Mouse (Mus musculus) neural tube, embryonic 13.5 days (tissue): Measurements from ENCODE around the gene Xrcc5. TPM values are rescaled to one million over a fixed set of nuclear protein-coding genes. Genes with fewer than 3 reads are reported as not detected.
A peak's percentile ranks its signal among the peaks of the same experiment; 100 is the strongest.

ENCODE experiments used
- ATAC-seq: fragments of 200-750 bp; cut with Nextera tagmentation; 2 replicates; pipeline ENCODE4 v1.8.0; 2017; ENCODE audit warnings: low read depth, mild to moderate bottlenecking, moderate TSS enrichment, moderate library complexity
- H3K27ac ChIP-seq: fragments of 300-500 bp; sonication (generic); replicated peaks from 2 replicates; pipeline ENCODE4 v1.5.1; 2015; ENCODE audit warnings: moderate library complexity, mild to moderate bottlenecking, inconsistent platforms
- H3K27me3 ChIP-seq: fragments of 300-500 bp; sonication (generic); 2 replicates; pipeline ENCODE4 v1.6.1; 2015; ENCODE audit warnings: mild to moderate bottlenecking, inconsistent platforms
- H3K36me3 ChIP-seq: fragments of 300-500 bp; sonication (generic); 2 replicates; pipeline ENCODE4 v1.6.1; 2015; ENCODE audit warnings: mild to moderate bottlenecking, inconsistent platforms
- H3K4me1 ChIP-seq: fragments of 300-500 bp; sonication (generic); replicated peaks from 2 replicates; pipeline ENCODE4 v1.6.1; 2015; ENCODE audit warnings: inconsistent platforms
- H3K4me2 ChIP-seq: fragments of 300-500 bp; sonication (generic); 2 replicates; pipeline ENCODE4 v1.6.1; 2015; ENCODE audit warnings: inconsistent platforms, mild to moderate bottlenecking, moderate library complexity
- H3K4me3 ChIP-seq: fragments of 300-500 bp; sonication (generic); 2 replicates; pipeline ENCODE4 v1.5.1; 2015; ENCODE audit warnings: mild to moderate bottlenecking, inconsistent platforms
- H3K9ac ChIP-seq: fragments of 300-500 bp; sonication (generic); 2 replicates; pipeline ENCODE4 v1.6.1; 2015; ENCODE audit warnings: moderate library complexity, mild to moderate bottlenecking, inconsistent platforms
- H3K9me3 ChIP-seq: fragments of 300-500 bp; sonication (generic); 2 replicates; pipeline ENCODE4 v1.6.1; 2016; ENCODE audit warnings: inconsistent platforms
- WGBS: fragments of 180-500 bp; shearing (Covaris S2); methylation state at CpG from one replicate; pipeline ENCODE4 v1.1.7; 2015; 5-methylcytosine and 5-hydroxymethylcytosine counted together
- polyA plus RNA-seq: library from polyadenylated mRNA; unstranded; fragments of >200 nt; fragmentation: Nextera tagmentation; extraction: Ambion mirVana; gene quantifications from 2 replicates; pipeline ENCODE4 v1.2.1, GENCODE M21; 2015

Xrcc5 gene
- polyA plus RNA-seq, 1 experiment from 2014 or later: 26.3 TPM

DNA sequence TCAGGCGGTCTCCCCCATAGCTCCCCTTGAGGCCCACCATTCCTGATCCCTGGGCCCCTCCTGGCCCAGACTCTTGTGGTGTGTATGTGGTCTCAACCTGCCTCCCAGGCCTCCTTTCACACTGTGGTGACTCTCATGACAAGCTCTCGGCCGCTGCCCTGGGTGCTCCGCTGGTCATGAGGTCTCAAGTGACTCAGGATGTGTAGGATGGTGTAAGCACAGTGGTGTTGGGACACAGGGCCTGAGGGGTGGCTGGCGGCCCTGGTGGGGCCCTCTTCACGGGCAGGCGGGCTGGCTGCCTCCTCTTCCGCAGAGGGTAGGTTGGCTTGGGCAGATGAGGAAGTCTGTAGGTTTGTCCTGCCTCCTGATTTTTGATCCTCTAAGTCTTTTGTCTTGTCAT is 121.3 kb downstream of the Xrcc5 start:
- Histone ChIP-seq H3K4me1 (no peaks in the 10 kb centered on the region; the same call in 1 of the 2 replicates), H3K27ac (no peak overlapping the region), H3K9ac (no peak overlapping the region), H3K4me3 (no peak overlapping the region), H3K36me3 (0 out of 2 replicates have a peak, but pooled peaks cover 5% of the 10 kb centered on the region), H3K27me3 (no peaks in the 10 kb centered on the region), H3K4me2 (no peak overlapping the region), H3K9me3 (no peaks in the 10 kb centered on the region)
- ATAC-seq: no peak
- 91% methylated on average over 8 of the region's 8 CpGs for WGBS

DNA sequence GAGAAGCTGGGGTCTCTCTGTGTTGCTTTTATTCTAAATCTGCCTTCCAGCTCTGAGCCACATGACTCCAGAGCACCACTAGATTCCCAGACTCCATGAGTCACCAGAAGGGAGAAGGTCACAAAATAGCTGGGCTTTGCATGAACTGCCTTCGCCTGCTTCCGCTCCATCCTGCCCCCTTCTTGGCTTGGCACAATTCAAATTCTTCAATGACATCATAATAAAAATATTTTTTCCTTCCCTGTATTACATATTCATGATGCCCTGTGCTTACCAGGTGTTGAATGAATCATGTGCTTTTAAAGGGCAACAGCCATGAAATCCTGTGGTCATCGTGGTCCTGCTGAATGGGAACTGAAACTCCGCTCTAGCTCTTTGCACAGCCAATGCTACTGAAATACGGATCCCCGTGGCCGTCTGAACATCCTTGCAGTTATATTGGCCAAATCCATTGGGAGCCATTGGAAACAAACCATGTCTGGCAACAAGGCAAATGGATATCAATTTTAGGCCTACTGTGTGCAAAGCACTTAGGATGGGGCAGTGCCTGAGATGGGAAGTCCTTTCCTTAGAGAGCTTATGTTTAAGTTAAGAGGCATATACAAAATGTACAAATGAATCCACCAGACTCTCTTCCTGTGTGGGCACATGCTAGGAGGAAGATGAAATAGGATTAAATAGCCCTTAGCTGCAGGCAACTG is 122.0 kb downstream of the Xrcc5 start:
- no peak overlapping the region for H3K4me3 ChIP-seq
- no peaks in the 10 kb centered on the region for H3K9me3 ChIP-seq
- H3K4me2 ChIP-seq: no peak overlapping the region
- H3K27me3 ChIP-seq: no peaks in the 10 kb centered on the region
- no peaks in the 10 kb centered on the region; the same call in 1 of the 2 replicates for H3K4me1 ChIP-seq
- no peak overlapping the region for H3K27ac ChIP-seq
- ATAC-seq: no peak
- 83% methylated on average over 7 of the region's 7 CpGs for WGBS
- 0 out of 2 replicates have a peak, but pooled peaks cover 5% of the 10 kb centered on the region for H3K36me3 ChIP-seq
- H3K9ac ChIP-seq: no peak overlapping the region

DNA sequence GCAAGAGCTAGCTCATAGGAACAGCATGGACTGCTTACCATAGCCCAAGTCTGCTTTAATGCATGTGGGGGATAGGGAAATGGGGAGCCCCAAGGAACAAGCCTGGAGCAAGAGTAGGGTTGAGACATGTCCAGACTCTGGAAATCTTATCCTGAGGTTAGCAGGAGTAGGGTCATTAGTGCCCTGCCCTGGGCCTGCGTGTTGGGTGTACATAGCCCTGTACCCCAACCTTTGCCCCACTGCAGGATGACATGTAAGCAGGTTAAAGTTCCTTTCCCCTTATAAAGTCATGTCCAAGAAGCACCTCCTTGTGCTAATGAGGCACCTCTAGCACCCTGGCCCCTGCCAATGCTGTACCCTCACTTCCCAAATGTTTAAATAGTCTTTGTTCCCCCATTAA is 125.4 kb downstream of the Xrcc5 start:
- no peaks in the 10 kb centered on the region for H3K27me3 ChIP-seq
- no peaks in the 10 kb centered on the region for H3K9me3 ChIP-seq
- no peak overlapping the region for H3K27ac ChIP-seq
- H3K4me3 ChIP-seq: no peak overlapping the region
- no peak overlapping the region for H3K4me2 ChIP-seq
- H3K9ac ChIP-seq: no peak overlapping the region
- WGBS: 95% methylated on average over 1 of the region's 1 CpGs
- no peak for ATAC-seq
- H3K4me1 ChIP-seq: no peaks in the 10 kb centered on the region; the same call in 1 of the 2 replicates
- 0 out of 2 replicates have a peak, but pooled peaks cover 5% of the 10 kb centered on the region for H3K36me3 ChIP-seq

DNA sequence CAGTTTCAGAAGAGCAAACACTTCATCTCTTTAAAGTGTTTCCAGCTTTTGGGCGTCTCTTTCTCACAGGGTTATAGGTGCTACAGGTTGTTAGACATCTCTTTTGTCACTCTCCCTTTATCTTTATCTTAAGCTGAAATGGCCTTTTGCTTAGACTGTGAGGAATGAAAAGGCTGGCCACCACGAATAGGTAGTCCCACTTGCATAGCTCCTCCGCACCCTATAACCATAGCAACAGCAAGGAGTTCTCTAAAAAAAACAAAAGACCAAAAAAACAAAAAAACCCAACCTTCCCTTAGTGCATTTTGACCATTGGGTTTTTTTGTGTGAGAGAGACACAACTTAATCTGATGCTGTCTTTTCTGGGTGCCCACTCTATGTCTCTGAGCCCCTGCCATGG is 127.3 kb downstream of the Xrcc5 start:
- H3K36me3 ChIP-seq: no peaks in the 10 kb centered on the region
- no peak overlapping the region for H3K4me2 ChIP-seq
- H3K27ac ChIP-seq: no peak overlapping the region
- no peak for ATAC-seq
- no peak overlapping the region for H3K9ac ChIP-seq
- no peaks in the 10 kb centered on the region for H3K27me3 ChIP-seq
- H3K4me3 ChIP-seq: no peak overlapping the region
- H3K9me3 ChIP-seq: no peaks in the 10 kb centered on the region
- peaks cover 6% of the 10 kb centered on the region; the same call in 1 of the 2 replicates for H3K4me1 ChIP-seq
- WGBS: 51% methylated on average over 3 of the region's 3 CpGs

DNA sequence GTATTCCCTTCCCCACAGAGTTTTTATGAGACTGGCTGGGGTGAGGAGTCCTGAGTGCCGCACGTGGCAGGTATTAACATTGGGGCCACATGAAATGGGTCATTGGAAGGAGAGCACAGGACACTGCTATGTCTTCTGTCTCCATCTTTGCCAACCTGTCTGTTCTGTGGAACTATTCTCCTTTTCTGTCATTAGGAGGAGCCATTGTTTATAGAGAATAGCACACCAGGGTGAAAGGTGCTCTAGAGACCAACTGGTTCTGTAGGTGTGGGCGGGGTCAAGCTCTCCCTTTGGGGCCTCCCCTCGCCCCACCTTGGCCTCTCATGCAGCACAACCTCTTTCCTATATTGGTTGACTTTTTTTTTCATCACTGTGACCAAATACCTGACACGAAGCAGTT is 129.7 kb downstream of the Xrcc5 start:
- Histone ChIP-seq H3K27ac (no peak overlapping the region), H3K4me3 (no peak overlapping the region), H3K9me3 (no peaks in the 10 kb centered on the region), H3K4me2 (no peak overlapping the region), H3K4me1 (peaks cover 6% of the 10 kb centered on the region; the same call in 1 of the 2 replicates), H3K36me3 (no peaks in the 10 kb centered on the region), H3K9ac (no peak overlapping the region), H3K27me3 (no peaks in the 10 kb centered on the region)
- 88% methylated on average over 5 of the region's 5 CpGs for WGBS
- ATAC-seq: no peak

DNA sequence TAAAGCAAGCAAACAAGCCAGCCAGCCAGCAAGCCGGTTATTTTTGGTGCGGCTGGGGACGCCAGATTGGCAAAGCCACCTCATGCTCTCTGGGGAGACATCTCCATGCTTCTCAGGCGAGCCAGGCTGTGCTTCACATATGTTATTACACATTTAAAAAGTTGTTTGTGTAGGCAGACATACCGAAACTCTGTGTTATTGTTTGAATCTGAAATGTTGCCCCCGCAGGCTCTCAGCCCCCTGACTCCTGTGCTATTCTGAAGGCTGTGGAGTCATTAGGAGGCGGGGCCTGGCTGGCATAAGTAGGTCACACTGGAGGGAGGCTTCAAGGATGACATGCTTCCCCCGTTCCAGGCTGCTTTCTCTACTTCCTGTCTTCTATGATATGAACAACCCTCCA is 131.9 kb downstream of the Xrcc5 start:
- WGBS: 53% methylated on average over 8 of the region's 8 CpGs
- Histone ChIP-seq H3K36me3 (no peaks in the 10 kb centered on the region), H3K4me1 (peaks cover 6% of the 10 kb centered on the region; the same call in 1 of the 2 replicates), H3K9ac (no peak overlapping the region), H3K27ac (0 out of 2 replicates have a peak overlapping the region, but pooled peaks have one; percentile 20), H3K4me3 (no peak overlapping the region), H3K4me2 (no peak overlapping the region), H3K27me3 (no peaks in the 10 kb centered on the region), H3K9me3 (no peaks in the 10 kb centered on the region)
- ATAC-seq: peak; percentile 47; the same call in 1 of the 2 replicates

DNA sequence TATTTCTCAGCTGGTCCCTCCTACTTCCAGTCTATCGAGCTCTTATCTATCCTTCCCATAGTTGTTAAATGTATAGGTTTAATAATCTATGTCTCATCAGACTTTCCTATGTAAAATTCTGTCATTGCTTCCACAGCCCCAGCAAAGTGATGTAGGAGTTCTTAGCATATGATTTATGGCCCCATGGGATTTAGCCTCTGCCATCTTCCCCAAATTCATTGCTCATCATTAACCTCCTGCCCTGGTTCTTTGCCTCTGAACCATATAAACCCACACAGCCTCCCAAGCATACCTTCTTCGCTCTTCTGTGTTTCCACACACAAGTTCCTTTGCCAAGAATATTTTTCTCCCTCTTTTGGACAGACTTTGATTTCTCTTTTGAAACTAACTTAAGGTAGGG is 135.5 kb downstream of the Xrcc5 start:
- no peak for ATAC-seq
- Histone ChIP-seq H3K4me2 (no peak overlapping the region), H3K4me1 (peaks cover 6% of the 10 kb centered on the region; the same call in 1 of the 2 replicates), H3K9me3 (no peaks in the 10 kb centered on the region), H3K27me3 (no peaks in the 10 kb centered on the region), H3K9ac (no peak overlapping the region), H3K36me3 (peaks cover 7% of the 10 kb centered on the region; the same call in 1 of the 2 replicates), H3K4me3 (no peak overlapping the region), H3K27ac (no peak overlapping the region)
- 84% methylated on average over 2 of the region's 2 CpGs for WGBS

Other genes with a start within 250 kb of the Xrcc5 start
- 12.9 and 13.6 TPM in 2 replicates for gene Mreg, start 95.1 kb upstream of the Xrcc5 start, polyA plus RNA-seq
- 8.7 and 9.6 TPM in 2 replicates for gene Pecr, start 23.1 kb upstream of the Xrcc5 start, polyA plus RNA-seq
- 33.4 and 37.3 TPM in 2 replicates for gene Tmem169, start 23.1 kb upstream of the Xrcc5 start, polyA plus RNA-seq
- gene March4, start 229.5 kb downstream of the Xrcc5 start, polyA plus RNA-seq: 7.2 and 7.8 TPM in 2 replicates